Mouse (Mus musculus) embryonic facial prominence, embryonic 15.5 days (tissue): Measurements from ENCODE around the gene Angptl4. TPM values are rescaled to one million over a fixed set of nuclear protein-coding genes. Genes with fewer than 3 reads are reported as not detected.
"Not testable (repeated sequence)": the region's sequence is repeated elsewhere in the genome, so short reads cannot be mapped to it uniquely, and the experiment has no call there.

Experiments
- ATAC-seq: fragments of 200-750 bp; cut with Nextera tagmentation; 2 replicates; pipeline ENCODE4 v1.8.0; 2017; ENCODE audit warnings: low read depth, moderate TSS enrichment; ENCODE audit not compliant: insufficient number of reproducible peaks, low FRiP score, low TSS enrichment
- H3K27ac ChIP-seq: fragments of 300-500 bp; sonication (generic); replicated peaks from 2 replicates; pipeline ENCODE4 v1.5.1; 2015; ENCODE audit warnings: mild to moderate bottlenecking, inconsistent platforms
- H3K27me3 ChIP-seq: fragments of 300-500 bp; sonication (generic); 2 replicates; pipeline ENCODE4 v1.6.1; 2015; ENCODE audit warnings: inconsistent platforms
- H3K36me3 ChIP-seq: fragments of 300-500 bp; sonication (generic); 2 replicates; pipeline ENCODE4 v1.6.1; 2015; ENCODE audit warnings: mild to moderate bottlenecking, inconsistent platforms
- H3K4me1 ChIP-seq: fragments of 300-500 bp; sonication (generic); 2 replicates; pipeline ENCODE4 v1.6.1; 2015; ENCODE audit warnings: inconsistent platforms
- H3K4me2 ChIP-seq: fragments of 300-500 bp; sonication (generic); replicated peaks from 2 replicates; pipeline ENCODE4 v1.6.1; 2015; ENCODE audit warnings: mild to moderate bottlenecking, inconsistent platforms
- H3K4me3 ChIP-seq: fragments of 300-500 bp; sonication (generic); replicated peaks from 2 replicates; pipeline ENCODE4 v1.5.1; 2015; ENCODE audit warnings: mild to moderate bottlenecking, inconsistent platforms
- H3K9ac ChIP-seq: fragments of 300-500 bp; sonication (generic); 2 replicates; pipeline ENCODE4 v1.6.1; 2015; ENCODE audit warnings: inconsistent platforms
- H3K9me3 ChIP-seq: fragments of 300-500 bp; sonication (generic); replicated peaks from 2 replicates; pipeline ENCODE4 v1.6.1; 2016; ENCODE audit warnings: inconsistent platforms
- WGBS: fragments of 180-500 bp; shearing (Covaris S2); methylation state at CpG from one replicate; pipeline ENCODE4 v1.1.7; 2015; 5-methylcytosine and 5-hydroxymethylcytosine counted together
- polyA plus RNA-seq: library from polyadenylated mRNA; unstranded; fragments of >200 nt; fragmentation: Nextera tagmentation; extraction: Ambion mirVana; gene quantifications from 2 replicates; pipeline ENCODE4 v1.2.1, GENCODE M21; 2015

The Angptl4 gene
- polyA plus RNA-seq: 58.8 and 67.2 TPM in 2 replicates

- H3K4me2 ChIP-seq: peak within 1 kb of the TSS; percentile 77
- peak within 1 kb of the TSS; percentile 15 for H3K9ac ChIP-seq
- no peaks in the 10 kb centered on the region for H3K9me3 ChIP-seq
- no peaks in the 10 kb centered on the region for H3K27me3 ChIP-seq
- under 1% methylated on average over 50 of the region's 50 CpGs for WGBS
- peaks cover 10% of the 10 kb centered on the region for H3K36me3 ChIP-seq
- H3K4me1 ChIP-seq: peaks cover 57% of the 10 kb centered on the region
- H3K4me3 ChIP-seq: peak within 1 kb of the TSS; percentile 48
- peak within 1 kb of the TSS; percentile 93 for H3K27ac ChIP-seq
- ATAC-seq: peak; percentile 53; the same call in 1 of the 2 replicates
These were observed at the start of gene Angptl4 for GRCm38 (mm10) chr17:33781124-33781977. Angptl4 (minus strand) TSS chr17:33781830.

- Histone ChIP-seq H3K36me3 (peaks cover 63% of the 10 kb centered on the region), H3K9ac (no peak overlapping the region), H3K4me1 (peaks cover 17% of the 10 kb centered on the region), H3K9me3 (no peaks in the 10 kb centered on the region), H3K4me3 (no peak overlapping the region), H3K27ac (no peak overlapping the region), H3K4me2 (no peak overlapping the region), H3K27me3 (no peaks in the 10 kb centered on the region)
- no peak for ATAC-seq
- WGBS: 90% methylated on average over 10 of the region's 10 CpGs
These were observed 47.9 kb upstream of the Angptl4 start for GRCm38 (mm10) chr17:33829561-33829960.

GRCm38 (mm10) chr17:33828892-33829291 lies 47.3 kb upstream of the Angptl4 start:
- H3K4me1 ChIP-seq: peaks cover 17% of the 10 kb centered on the region
- no peak overlapping the region for H3K27ac ChIP-seq
- H3K9me3 ChIP-seq: no peaks in the 10 kb centered on the region
- no peak overlapping the region for H3K9ac ChIP-seq
- H3K36me3 ChIP-seq: peaks cover 56% of the 10 kb centered on the region
- H3K27me3 ChIP-seq: no peaks in the 10 kb centered on the region
- 62% methylated on average over 2 of the region's 2 CpGs for WGBS
- no peak for ATAC-seq
- no peak overlapping the region for H3K4me2 ChIP-seq
- H3K4me3 ChIP-seq: no peak overlapping the region

- H3K27ac ChIP-seq: no peak overlapping the region
- ATAC-seq: no peak
- no peak overlapping the region for H3K4me3 ChIP-seq
- peaks cover 33% of the 10 kb centered on the region for H3K4me1 ChIP-seq
- under 1% methylated on average over 3 of the region's 3 CpGs for WGBS
- H3K36me3 ChIP-seq: peaks cover 52% of the 10 kb centered on the region
- no peak overlapping the region for H3K4me2 ChIP-seq
- no peaks in the 10 kb centered on the region for H3K9me3 ChIP-seq
- H3K9ac ChIP-seq: no peak overlapping the region
- H3K27me3 ChIP-seq: no peaks in the 10 kb centered on the region
These were observed 45.2 kb upstream of the Angptl4 start for GRCm38 (mm10) chr17:33826850-33827249.

- peak overlapping the region; percentile 86 for H3K4me3 ChIP-seq
- ATAC-seq: no peak
- peaks cover 54% of the 10 kb centered on the region for H3K36me3 ChIP-seq
- H3K27me3 ChIP-seq: no peaks in the 10 kb centered on the region
- WGBS: 80% methylated on average over 8 of the region's 8 CpGs
- no peaks in the 10 kb centered on the region for H3K9me3 ChIP-seq
- H3K4me2 ChIP-seq: peak overlapping the region; percentile 84
- peak overlapping the region; percentile 64; the same call in 1 of the 2 replicates for H3K9ac ChIP-seq
- no peak overlapping the region for H3K27ac ChIP-seq
- peaks cover 33% of the 10 kb centered on the region for H3K4me1 ChIP-seq
These were observed 43.8 kb upstream of the Angptl4 start for GRCm38 (mm10) chr17:33825462-33825861.

GRCm38 (mm10) chr17:33824997-33825330 lies 43.3 kb upstream of the Angptl4 start:
- H3K9me3 ChIP-seq, H3K27me3 ChIP-seq, ATAC-seq: not testable (repeated sequence)
- WGBS: 3% methylated on average over 6 of the region's 6 CpGs
- Histone ChIP-seq H3K9ac (peak overlapping the region; percentile 64), H3K4me2 (peak overlapping the region; percentile 84), H3K4me3 (peak overlapping the region; percentile 86), H3K4me1 (peaks cover 33% of the 10 kb centered on the region), H3K27ac (peak overlapping the region; percentile 94), H3K36me3 (peaks cover 54% of the 10 kb centered on the region)

- H3K36me3 ChIP-seq: peaks cover 54% of the 10 kb centered on the region
- peak within 1 kb of the TSS; percentile 86 for H3K4me3 ChIP-seq
- peak within 1 kb of the TSS; percentile 75 for H3K9ac ChIP-seq
- peak within 1 kb of the TSS; percentile 84 for H3K4me2 ChIP-seq
- H3K27ac ChIP-seq: peak within 1 kb of the TSS; percentile 94
- H3K27me3 ChIP-seq: no peaks in the 10 kb centered on the region
- H3K9me3 ChIP-seq: no peaks in the 10 kb centered on the region
- under 1% methylated on average over 51 of the region's 51 CpGs for WGBS
- ATAC-seq: peak; percentile 92
- peaks cover 33% of the 10 kb centered on the region for H3K4me1 ChIP-seq
These were observed 42.7 kb upstream of the Angptl4 start, which contains the start of the genes Rps28 and Ndufa7 for GRCm38 (mm10) chr17:33824084-33824996. Rps28 (minus strand) TSS chr17:33824562. Ndufa7 (plus strand) TSS chr17:33824572.

- Histone ChIP-seq H3K4me1 (peaks cover 39% of the 10 kb centered on the region), H3K36me3 (peaks cover 52% of the 10 kb centered on the region), H3K4me2 (peak overlapping the region; percentile 84), H3K9ac (peak overlapping the region; percentile 75), H3K4me3 (peak overlapping the region; percentile 86)
- not testable (repeated sequence) for H3K9me3 ChIP-seq, H3K27ac ChIP-seq, ATAC-seq, H3K27me3 ChIP-seq
- 74% methylated on average over 8 of the region's 8 CpGs for WGBS
These were observed 41.5 kb upstream of the Angptl4 start for GRCm38 (mm10) chr17:33823171-33823570.

- peaks cover 51% of the 10 kb centered on the region for H3K36me3 ChIP-seq
- H3K9me3 ChIP-seq: no peaks in the 10 kb centered on the region
- no peak overlapping the region for H3K4me2 ChIP-seq
- peaks cover 45% of the 10 kb centered on the region for H3K4me1 ChIP-seq
- H3K9ac ChIP-seq: no peak overlapping the region
- WGBS: 85% methylated on average over 1 of the region's 1 CpGs
- H3K27me3 ChIP-seq: no peaks in the 10 kb centered on the region
- H3K4me3 ChIP-seq: peak overlapping the region; percentile 86
- no peak for ATAC-seq
- H3K27ac ChIP-seq: no peak overlapping the region
These were observed 40.9 kb upstream of the Angptl4 start for GRCm38 (mm10) chr17:33822436-33822959.

- Histone ChIP-seq H3K27me3 (no peaks in the 10 kb centered on the region), H3K4me2 (peak overlapping the region; percentile 82), H3K36me3 (peaks cover 46% of the 10 kb centered on the region), H3K9ac (peak overlapping the region; percentile 41), H3K27ac (peak overlapping the region; percentile 94), H3K9me3 (no peaks in the 10 kb centered on the region), H3K4me1 (peaks cover 28% of the 10 kb centered on the region), H3K4me3 (peak overlapping the region; percentile 67)
- peak; percentile 35 for ATAC-seq
- 17% methylated on average over 33 of the region's 33 CpGs for WGBS
These were observed 36.5 kb upstream of the Angptl4 start for GRCm38 (mm10) chr17:33817969-33818643.
